Mouse (Mus musculus): ENCODE data around the gene Cdkal1. TPM values are rescaled to one million over a fixed set of nuclear protein-coding genes. Genes with fewer than 3 reads are reported as not detected.

The Cdkal1 gene
- total RNA-seq, 1 experiment: 20.8 TPM

- Histone ChIP-seq H3K4me1 (ENCODE audit: control insufficient read depth in 2 of 2, insufficient read depth in 2 of 2, low read length in 2 of 2, poor library complexity in 1 of 2) (no peaks in the 10 kb centered on the region), H3K27ac (ENCODE audit: insufficient read depth, low read depth, low read length, poor library complexity, severe bottlenecking) (no peak overlapping the region)
Measured at GRCm38 (mm10) chr13:29356158-29356485, 499.4 kb downstream of the Cdkal1 start.

GRCm38 (mm10) chr13:29355484-29356157 lies 499.9 kb downstream of the Cdkal1 start:
- Histone ChIP-seq H3K36me3 (ENCODE audit: control insufficient read depth, insufficient read depth, low read length, poor library complexity, severe bottlenecking) (peaks cover 4% of the 10 kb centered on the region; the same call in 1 of the 2 replicates), H3K27ac (ENCODE audit: insufficient read depth, low read depth, low read length, poor library complexity, severe bottlenecking) (no peak overlapping the region), H3K4me3 (ENCODE audit: insufficient read depth in 1 of 2, low read depth in 1 of 2, low read length in 2 of 2, poor library complexity in 1 of 2, severe bottlenecking in 1 of 2) (no peak overlapping the region), H3K9ac (ENCODE audit: insufficient read depth, low read depth, low read length, poor library complexity, severe bottlenecking) (no peak overlapping the region), H3K4me1 (ENCODE audit: control insufficient read depth in 2 of 2, insufficient read depth in 2 of 2, low read length in 2 of 2, poor library complexity in 1 of 2) (no peaks in the 10 kb centered on the region), H3K9me3 (ENCODE audit: control insufficient read depth, insufficient read depth, low read depth, low read length) (no peaks in the 10 kb centered on the region)
- no peak for DNase-seq (ENCODE audit: low read depth, low spot score)
- no peak for TF ChIP-seq CHD2 (IDR thresholded peaks at IDR 0.05; ENCODE audit: low read depth, low read length)
- no peak for TF ChIP-seq ZNF384 (IDR thresholded peaks at IDR 0.05; ENCODE audit: low read depth, low read length)
- no peak for TF ChIP-seq HCFC1 (IDR thresholded peaks at IDR 0.05; ENCODE audit: borderline replicate concordance, insufficient read depth, low read length)
- no peak for TF ChIP-seq MAFK (IDR thresholded peaks at IDR 0.05; ENCODE audit: insufficient read depth, low read depth, low read length)
- no peak for TF ChIP-seq ZC3H11A (IDR thresholded peaks at IDR 0.05; ENCODE audit: borderline replicate concordance, low read depth, low read length)
- in situ Hi-C loops (cut with MboI; ENCODE audit: low sequenced_read_pairs in 2 of 2, unreplicated experiment in 2 of 2): no loop called here

More at GRCm38 (mm10) chr13:29356158-29356485, 499.4 kb downstream of the Cdkal1 start:
- Histone ChIP-seq H3K4me3 (ENCODE audit: insufficient read depth in 1 of 2, low read depth in 1 of 2, low read length in 2 of 2, poor library complexity in 1 of 2, severe bottlenecking in 1 of 2) (no peak overlapping the region), H3K36me3 (ENCODE audit: control insufficient read depth, insufficient read depth, low read length, poor library complexity, severe bottlenecking) (peaks cover 4% of the 10 kb centered on the region; the same call in 1 of the 2 replicates), H3K9ac (ENCODE audit: insufficient read depth, low read depth, low read length, poor library complexity, severe bottlenecking) (no peak overlapping the region), H3K9me3 (ENCODE audit: control insufficient read depth, insufficient read depth, low read depth, low read length) (no peaks in the 10 kb centered on the region)
- no peak for TF ChIP-seq CHD2 (IDR thresholded peaks at IDR 0.05; ENCODE audit: low read depth, low read length)
- no peak for TF ChIP-seq ZC3H11A (IDR thresholded peaks at IDR 0.05; ENCODE audit: borderline replicate concordance, low read depth, low read length)
- in situ Hi-C loops (cut with MboI; ENCODE audit: low sequenced_read_pairs in 2 of 2, unreplicated experiment in 2 of 2): no loop called here
- no peak for DNase-seq (ENCODE audit: low read depth, low spot score)

- TF ChIP-seq ZNF384 (IDR thresholded peaks at IDR 0.05; ENCODE audit: low read depth, low read length) (no peak), CHD2 (IDR thresholded peaks at IDR 0.05; ENCODE audit: low read depth, low read length) (no peak), MAFK (IDR thresholded peaks at IDR 0.05; ENCODE audit: insufficient read depth, low read depth, low read length) (no peak), HCFC1 (IDR thresholded peaks at IDR 0.05; ENCODE audit: borderline replicate concordance, insufficient read depth, low read length) (no peak), ZC3H11A (IDR thresholded peaks at IDR 0.05; ENCODE audit: borderline replicate concordance, low read depth, low read length) (no peak)
- no peak overlapping the region for H3K9ac ChIP-seq (ENCODE audit: insufficient read depth, low read depth, low read length, poor library complexity, severe bottlenecking)
- no peak for DNase-seq (ENCODE audit: low read depth, low spot score)
- H3K36me3 ChIP-seq (ENCODE audit: control insufficient read depth, insufficient read depth, low read length, poor library complexity, severe bottlenecking): peaks cover 4% of the 10 kb centered on the region; the same call in 1 of the 2 replicates
- in situ Hi-C loops (cut with MboI; ENCODE audit: low sequenced_read_pairs in 2 of 2, unreplicated experiment in 2 of 2): no loop called here
- H3K9me3 ChIP-seq (ENCODE audit: control insufficient read depth, insufficient read depth, low read depth, low read length): no peaks in the 10 kb centered on the region
- H3K4me3 ChIP-seq (ENCODE audit: insufficient read depth in 1 of 2, low read depth in 1 of 2, low read length in 2 of 2, poor library complexity in 1 of 2, severe bottlenecking in 1 of 2): no peak overlapping the region
- H3K27ac ChIP-seq (ENCODE audit: insufficient read depth, low read depth, low read length, poor library complexity, severe bottlenecking): no peak overlapping the region
- H3K4me1 ChIP-seq (ENCODE audit: control insufficient read depth in 2 of 2, insufficient read depth in 2 of 2, low read length in 2 of 2, poor library complexity in 1 of 2): no peaks in the 10 kb centered on the region
Measured at GRCm38 (mm10) chr13:29354943-29355342, 500.5 kb downstream of the Cdkal1 start.

GRCm38 (mm10) chr13:29353888-29354415 lies 501.5 kb downstream of the Cdkal1 start:
- H3K36me3 ChIP-seq (ENCODE audit: control insufficient read depth, insufficient read depth, low read length, poor library complexity, severe bottlenecking): peaks cover 4% of the 10 kb centered on the region; the same call in 1 of the 2 replicates
- H3K9me3 ChIP-seq (ENCODE audit: control insufficient read depth, insufficient read depth, low read depth, low read length): no peaks in the 10 kb centered on the region
- in situ Hi-C loops (cut with MboI; ENCODE audit: low sequenced_read_pairs in 2 of 2, unreplicated experiment in 2 of 2): no loop called here
- no peak for DNase-seq (ENCODE audit: low read depth, low spot score)
- no peak overlapping the region for H3K4me3 ChIP-seq (ENCODE audit: insufficient read depth in 1 of 2, low read depth in 1 of 2, low read length in 2 of 2, poor library complexity in 1 of 2, severe bottlenecking in 1 of 2)
- H3K4me1 ChIP-seq (ENCODE audit: control insufficient read depth in 2 of 2, insufficient read depth in 2 of 2, low read length in 2 of 2, poor library complexity in 1 of 2): no peaks in the 10 kb centered on the region
- H3K9ac ChIP-seq (ENCODE audit: insufficient read depth, low read depth, low read length, poor library complexity, severe bottlenecking): no peak overlapping the region
- H3K27ac ChIP-seq (ENCODE audit: insufficient read depth, low read depth, low read length, poor library complexity, severe bottlenecking): no peak overlapping the region
- TF ChIP-seq HCFC1 (IDR thresholded peaks at IDR 0.05; ENCODE audit: borderline replicate concordance, insufficient read depth, low read length) (no peak), ZNF384 (IDR thresholded peaks at IDR 0.05; ENCODE audit: low read depth, low read length) (no peak), MAFK (IDR thresholded peaks at IDR 0.05; ENCODE audit: insufficient read depth, low read depth, low read length) (no peak), CHD2 (IDR thresholded peaks at IDR 0.05; ENCODE audit: low read depth, low read length) (no peak), ZC3H11A (IDR thresholded peaks at IDR 0.05; ENCODE audit: borderline replicate concordance, low read depth, low read length) (no peak)

Measured in ES-E14 (cell line).